Mouse (Mus musculus): Measurements from ENCODE around the gene Tgfbrap1.
"Not testable (repeated sequence)": the region's sequence is repeated elsewhere in the genome, so short reads cannot be mapped to it uniquely, and the experiment has no call there.

Tgfbrap1 gene

DNA sequence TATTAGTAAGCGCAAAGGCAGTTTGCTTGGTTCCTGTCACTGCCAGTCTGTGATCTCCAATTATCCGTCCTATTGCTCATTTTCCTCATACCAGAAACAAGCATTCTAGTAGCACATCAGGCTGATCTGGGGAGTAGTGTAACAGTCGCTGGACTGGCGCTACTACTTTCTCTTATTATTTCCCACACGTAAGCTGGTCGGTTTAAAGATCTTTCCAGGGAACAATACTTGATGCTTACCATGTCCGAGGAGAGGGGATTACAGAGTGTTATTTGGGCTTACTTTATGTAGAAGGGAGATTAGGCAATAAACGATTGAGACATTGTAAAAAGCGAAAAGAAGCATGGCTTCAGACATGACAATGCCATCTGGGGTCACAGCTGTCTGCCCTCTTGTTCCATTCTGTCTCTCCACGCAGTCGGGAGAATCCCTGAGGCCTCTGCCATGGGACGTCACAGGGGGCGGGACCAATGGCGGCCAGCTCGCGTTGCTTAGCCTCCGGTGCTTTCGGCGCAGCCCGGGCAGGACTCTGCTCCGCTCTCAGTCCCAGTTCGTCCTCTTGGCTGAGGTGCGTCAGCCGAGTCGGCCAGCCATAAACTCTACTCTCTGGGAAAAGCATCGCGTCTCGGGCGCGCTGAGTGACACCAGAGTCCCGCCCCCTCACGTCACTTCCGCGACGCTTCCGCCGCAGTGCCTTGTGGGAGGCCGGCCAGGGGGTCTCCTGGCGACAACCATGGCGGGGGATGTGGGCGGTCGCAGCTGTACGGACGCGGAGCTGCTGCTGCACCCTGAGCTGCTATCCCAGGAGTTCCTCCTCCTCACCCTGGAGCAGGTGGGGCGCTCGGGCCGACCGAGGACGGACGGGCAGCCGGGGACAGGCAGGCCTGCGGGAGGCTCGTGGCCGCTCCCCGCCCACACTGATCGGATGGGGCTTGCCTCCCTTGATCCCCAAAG, at the start of gene Tgfbrap1, which contains the start of gene AI597479:
Tgfbrap1 (minus strand) TSS at position 607 of the 954 bp plus-strand sequence.
AI597479 (plus strand) TSS at position 680 of the 954 bp plus-strand sequence.
- DNase-seq: peak; percentile 93

- no peak for DNase-seq
Observed at GRCm38 (mm10) chr1:43147474-43147873, 49.0 kb upstream of the Tgfbrap1 start.

- DNase-seq: no peak
Observed at GRCm38 (mm10) chr1:43145388-43145787, 47.0 kb upstream of the Tgfbrap1 start.

- DNase-seq: no peak
Observed at GRCm38 (mm10) chr1:43144338-43144906, 46.0 kb upstream of the Tgfbrap1 start.

- no peak for DNase-seq
Observed at GRCm38 (mm10) chr1:43143791-43144190, 45.4 kb upstream of the Tgfbrap1 start.

GRCm38 (mm10) chr1:43143284-43143683, 44.8 kb upstream of the Tgfbrap1 start:
- no peak for DNase-seq

- no peak for DNase-seq
Observed at GRCm38 (mm10) chr1:43142849-43143248, 44.4 kb upstream of the Tgfbrap1 start.

GRCm38 (mm10) chr1:43141555-43141961, 43.1 kb upstream of the Tgfbrap1 start:
- peak; percentile 6 for DNase-seq

GRCm38 (mm10) chr1:43139587-43140266, 41.3 kb upstream of the Tgfbrap1 start:
- peak; percentile 74 for DNase-seq

DNA sequence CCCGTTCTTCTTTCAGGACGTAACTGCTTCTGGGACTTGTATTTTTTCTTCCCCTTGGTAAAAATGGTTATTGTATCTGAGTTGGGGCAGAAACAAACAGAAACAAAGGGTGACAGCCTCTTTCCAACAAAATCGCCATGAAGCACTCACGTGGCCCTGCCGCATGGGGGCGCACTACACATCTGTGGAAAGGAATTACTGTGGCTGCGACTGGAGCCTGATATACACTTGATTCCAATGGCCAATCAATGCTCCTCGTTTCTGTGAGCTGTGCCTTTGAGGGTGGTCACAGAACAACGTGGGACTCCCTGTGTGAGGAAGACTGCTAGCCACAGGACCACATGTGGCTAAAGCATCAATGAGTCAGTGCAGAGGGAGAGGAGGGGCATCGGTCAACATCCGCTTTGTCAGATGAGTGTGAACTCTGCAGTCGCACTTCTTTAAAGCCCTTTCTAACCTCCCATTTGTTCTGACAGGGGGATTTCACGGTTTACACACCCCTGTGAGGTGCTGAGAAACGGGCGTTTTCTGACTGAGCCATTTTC, 39.9 kb upstream of the Tgfbrap1 start:
- DNase-seq: no peak

GRCm38 (mm10) chr1:43137334-43137733, 38.9 kb upstream of the Tgfbrap1 start:
- DNase-seq: no peak

DNA sequence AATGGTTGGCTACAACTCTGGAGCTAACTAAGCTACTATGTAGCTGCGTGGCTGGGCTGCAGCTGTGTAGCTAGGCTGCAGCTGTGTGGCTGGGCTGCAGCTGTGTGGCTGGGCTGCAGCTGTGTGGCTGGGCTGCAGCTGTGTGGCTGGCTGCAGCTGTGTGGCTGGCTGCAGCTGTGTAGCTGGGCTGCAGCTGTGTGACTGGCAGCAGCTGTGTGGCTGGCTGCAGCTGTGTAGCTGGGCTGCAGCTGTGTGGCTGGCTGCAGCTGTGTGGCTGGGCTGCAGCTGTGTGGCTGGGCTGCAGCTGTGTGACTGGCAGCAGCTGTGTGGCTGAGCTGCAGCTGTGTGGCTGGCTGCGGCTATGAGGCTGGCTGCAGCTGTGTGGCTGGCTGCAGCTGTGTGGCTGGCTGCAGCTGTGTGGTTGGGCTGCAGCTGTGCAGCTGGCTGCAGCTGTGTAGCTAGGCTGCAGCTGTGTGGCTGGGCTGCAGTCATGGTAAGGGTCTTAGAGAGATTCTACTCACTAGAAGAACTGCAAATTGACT, 38.1 kb upstream of the Tgfbrap1 start:
- not testable (repeated sequence) for DNase-seq

GRCm38 (mm10) chr1:43131591-43131990, 33.2 kb upstream of the Tgfbrap1 start:
- no peak for DNase-seq

- DNase-seq: no peak
Observed at GRCm38 (mm10) chr1:43130219-43130981, 32.0 kb upstream of the Tgfbrap1 start.

DNA sequence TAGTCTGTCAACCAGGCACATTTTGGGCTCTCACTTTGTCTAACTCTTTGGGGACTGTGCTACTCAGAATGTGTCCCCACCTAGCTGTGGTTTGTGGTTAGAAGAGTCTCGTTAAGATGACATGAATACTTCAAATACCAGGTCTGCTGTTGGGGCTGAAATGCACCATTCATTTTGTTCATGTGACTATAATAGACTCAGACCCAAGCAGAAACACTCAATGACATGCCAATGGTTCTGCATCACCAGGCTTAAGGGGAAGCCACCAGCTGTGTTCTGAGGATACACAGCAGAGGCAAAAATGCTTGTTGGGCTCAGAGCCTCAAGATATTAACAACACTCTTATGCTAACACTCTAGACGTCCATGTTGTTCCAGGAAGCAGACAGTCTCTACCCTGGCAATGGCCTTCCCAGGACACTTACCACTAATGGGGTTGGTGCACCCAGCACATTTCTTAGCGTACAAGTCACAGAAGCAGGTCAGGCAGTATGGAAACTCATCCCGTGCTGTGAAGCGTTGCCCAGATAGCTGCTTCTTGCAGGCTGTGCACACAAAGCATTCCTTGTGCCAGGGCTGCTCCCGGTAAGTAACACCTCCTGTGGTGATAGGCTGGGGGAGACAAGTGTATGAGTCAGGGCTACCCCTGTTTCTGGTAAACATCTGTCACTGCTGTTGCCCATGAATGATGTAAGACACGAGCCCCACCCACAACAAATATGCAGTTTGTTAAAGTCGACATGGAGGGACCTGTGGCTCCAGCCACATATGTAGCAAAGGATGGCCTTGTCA, 29.6 kb upstream of the Tgfbrap1 start:
- DNase-seq: no peak

DNA sequence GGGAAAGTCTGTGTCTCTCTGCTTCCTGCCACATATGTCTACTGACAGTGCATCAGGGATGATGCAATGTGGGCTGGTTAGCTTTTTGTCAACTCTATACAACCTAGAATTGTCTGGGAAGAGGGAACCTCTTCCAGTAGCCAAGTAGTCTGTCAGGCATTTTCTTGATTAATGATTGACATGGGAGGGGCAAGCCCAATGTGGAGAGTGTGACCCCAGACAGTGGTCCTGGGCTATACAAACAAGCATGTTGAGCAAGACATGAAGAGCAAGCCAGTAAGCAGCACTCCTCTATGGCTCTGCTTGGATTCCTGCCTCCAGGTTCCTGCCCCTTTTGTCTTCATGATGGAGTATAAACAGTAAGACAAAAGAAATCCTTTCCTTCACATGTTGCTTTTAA, 28.8 kb upstream of the Tgfbrap1 start:
- DNase-seq: no peak

- DNase-seq: no peak
Observed at GRCm38 (mm10) chr1:43124726-43125125, 26.3 kb upstream of the Tgfbrap1 start.

DNA sequence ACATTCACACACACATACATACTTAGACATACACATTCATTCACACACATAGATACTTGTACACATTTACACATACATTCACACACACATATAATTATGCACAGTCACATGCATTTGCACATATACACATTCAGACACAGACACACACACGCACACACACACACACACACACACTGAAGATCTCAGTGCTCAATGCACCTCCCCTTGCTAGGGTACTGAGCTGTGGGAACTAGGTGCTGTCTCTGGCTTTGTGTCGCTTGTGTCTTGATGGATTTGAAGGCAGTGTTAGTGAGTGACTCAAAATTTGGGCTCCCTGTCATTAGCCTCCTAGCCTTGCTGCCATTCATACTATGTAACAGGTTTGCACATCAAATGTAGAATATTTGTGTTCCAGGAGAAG, 24.2 kb upstream of the Tgfbrap1 start:
- no peak for DNase-seq

GRCm38 (mm10) chr1:43120950-43121349, 22.5 kb upstream of the Tgfbrap1 start:
- no peak for DNase-seq

GRCm38 (mm10) chr1:43117435-43117834, 19.0 kb upstream of the Tgfbrap1 start:
- no peak for DNase-seq

- DNase-seq: peak; percentile 45
Observed at GRCm38 (mm10) chr1:43112882-43113281, 14.4 kb upstream of the Tgfbrap1 start.

All from cerebellum, adult 8-10 months (tissue).